9 mouse cellular contexts compared by ENCODE assay signal in genomic region chr19:55206482-55207138, GRCm38 (mm10). TPM values are rescaled to one million over a fixed set of nuclear protein-coding genes. Genes with fewer than 3 reads are reported as not detected.
DNase-seq lines count a peak whose midpoint lies in the region; ATAC-seq and TF ChIP-seq lines count a peak whose summit lies in the region.
"Had no signal": no experiment of that assay in that cellular context is flagged by ENCODE, and none has a peak within 500 bp of the region (broad histone marks: within the 10 kb centered on the region; RNA-seq: fewer than 3 reads in every experiment).

No protein-coding gene starts in this region.

- ATAC-seq in intestine, embryonic 14.5 days (replicated peaks; ENCODE audit: low FRiP score, low TSS enrichment, low read depth): 0 out of 2 replicates have a peak, but pooled peaks have one; percentile 40
- no peak for ATAC-seq in intestine, embryonic 16.5 days
- ATAC-seq in G1E (ENCODE audit: extremely low read depth, insufficient number of reproducible peaks, low FRiP score, poor library complexity, severe bottlenecking): no peak
- ATAC-seq in hindbrain, embryonic 14.5 days (ENCODE audit: low FRiP score): no peak

- H3K27ac ChIP-seq in intestine, embryonic 14.5 days (ENCODE audit: low read depth): no peak overlapping the region
- no peak overlapping the region for H3K27ac ChIP-seq in intestine, embryonic 16.5 days (ENCODE audit: low read length)
- H3K27ac ChIP-seq in hindbrain, embryonic 14.5 days: no peak overlapping the region
- no peak overlapping the region for H3K27ac ChIP-seq in liver, adult 2 months (replicated peaks; ENCODE audit: insufficient read depth, low read depth, low read length)
- H3K27ac ChIP-seq: embryonic facial prominence, embryonic 15.5 days had no signal

- no peaks in the 10 kb centered on the region for H3K27me3 ChIP-seq in intestine, embryonic 14.5 days (replicated peaks; ENCODE audit: control insufficient read depth, insufficient read depth, low read length)
- H3K27me3 ChIP-seq in intestine, embryonic 16.5 days (replicated peaks; ENCODE audit: control insufficient read depth, insufficient read depth, low read length): no peaks in the 10 kb centered on the region
- H3K27me3 ChIP-seq in G1E (ENCODE audit: insufficient read depth, low read length): peaks cover 17% of the 10 kb centered on the region
- H3K27me3 ChIP-seq in hindbrain, embryonic 14.5 days (ENCODE audit: control insufficient read depth, insufficient read depth, low read length): no peaks in the 10 kb centered on the region
- H3K27me3 ChIP-seq in liver, adult 2 months (ENCODE audit: control insufficient read depth, insufficient read depth, low read length): no peaks in the 10 kb centered on the region
- peaks cover 38% of the 10 kb centered on the region for H3K27me3 ChIP-seq in myocyte (ENCODE audit: control insufficient read depth, insufficient read depth, insufficient read length)
- H3K27me3 ChIP-seq: embryonic facial prominence, embryonic 15.5 days had no signal

- H3K4me3 ChIP-seq in intestine, embryonic 14.5 days (ENCODE audit: low read depth, low read length): no peak overlapping the region
- H3K4me3 ChIP-seq in intestine, embryonic 16.5 days (ENCODE audit: low read length): no peak overlapping the region
- no peak overlapping the region for H3K4me3 ChIP-seq in G1E (ENCODE audit: low read depth, low read length)
- H3K4me3 ChIP-seq in hindbrain, embryonic 14.5 days (replicated peaks; ENCODE audit: low read length): no peak overlapping the region
- no peak overlapping the region for H3K4me3 ChIP-seq in liver, adult 2 months (ENCODE audit: insufficient read depth, low read depth, low read length)
- no peak overlapping the region for H3K4me3 ChIP-seq in myocyte
- H3K4me3 ChIP-seq: embryonic facial prominence, embryonic 15.5 days had no signal

- no peak overlapping the region for H3K4me2 ChIP-seq in intestine, embryonic 14.5 days (ENCODE audit: low read length)
- H3K4me2 ChIP-seq in intestine, embryonic 16.5 days (ENCODE audit: low read depth, low read length): no peak overlapping the region
- no peak overlapping the region for H3K4me2 ChIP-seq in hindbrain, embryonic 14.5 days (replicated peaks)
- peak overlapping the region; percentile 42 for H3K4me2 ChIP-seq in myocyte (ENCODE audit: low read depth)
- H3K4me2 ChIP-seq: embryonic facial prominence, embryonic 15.5 days had no signal

- no peaks in the 10 kb centered on the region for H3K9me3 ChIP-seq in intestine, embryonic 14.5 days (ENCODE audit: control insufficient read depth, low read length)
- no peaks in the 10 kb centered on the region for H3K9me3 ChIP-seq in intestine, embryonic 16.5 days (ENCODE audit: control insufficient read depth, low read length)
- H3K9me3 ChIP-seq in G1E (replicated peaks): no peaks in the 10 kb centered on the region
- no peaks in the 10 kb centered on the region for H3K9me3 ChIP-seq in hindbrain, embryonic 14.5 days (ENCODE audit: control insufficient read depth, low read length)
- H3K9me3 ChIP-seq: embryonic facial prominence, embryonic 15.5 days had no signal

- no peaks in the 10 kb centered on the region for H3K4me1 ChIP-seq in intestine, embryonic 14.5 days (replicated peaks; ENCODE audit: control insufficient read depth, insufficient read depth, low read length)
- no peaks in the 10 kb centered on the region for H3K4me1 ChIP-seq in intestine, embryonic 16.5 days (ENCODE audit: control insufficient read depth, insufficient read depth, low read length)
- no peaks in the 10 kb centered on the region for H3K4me1 ChIP-seq in G1E (ENCODE audit: insufficient read depth, low read depth, low read length)
- H3K4me1 ChIP-seq in hindbrain, embryonic 14.5 days (replicated peaks; ENCODE audit: control insufficient read depth, insufficient read depth, low read length): no peaks in the 10 kb centered on the region
- H3K4me1 ChIP-seq in liver, adult 2 months (ENCODE audit: control insufficient read depth, insufficient read depth, low read length): no peaks in the 10 kb centered on the region
- H3K4me1 ChIP-seq: embryonic facial prominence, embryonic 15.5 days had no signal

- H3ac ChIP-seq in myocyte (ENCODE audit: control insufficient read depth, insufficient read length): no peak overlapping the region

- no peak overlapping the region for H3K9ac ChIP-seq in intestine, embryonic 14.5 days (ENCODE audit: low read length)
- no peak overlapping the region for H3K9ac ChIP-seq in intestine, embryonic 16.5 days (ENCODE audit: low read depth, low read length)
- H3K9ac ChIP-seq in hindbrain, embryonic 14.5 days: no peak overlapping the region
- H3K9ac ChIP-seq in liver, adult 2 months (ENCODE audit: low read depth, low read length): no peak overlapping the region
- H3K9ac ChIP-seq: embryonic facial prominence, embryonic 15.5 days had no signal

- H3K36me3 ChIP-seq in intestine, embryonic 14.5 days (ENCODE audit: control insufficient read depth, insufficient read depth, low read length): no peaks in the 10 kb centered on the region
- no peaks in the 10 kb centered on the region for H3K36me3 ChIP-seq in intestine, embryonic 16.5 days (ENCODE audit: control insufficient read depth, insufficient read depth, low read length)
- H3K36me3 ChIP-seq in G1E (replicated peaks): no peaks in the 10 kb centered on the region
- no peaks in the 10 kb centered on the region for H3K36me3 ChIP-seq in hindbrain, embryonic 14.5 days (replicated peaks; ENCODE audit: control insufficient read depth, insufficient read depth)
- H3K36me3 ChIP-seq in liver, adult 2 months (ENCODE audit: control insufficient read depth, insufficient read depth, low read length): no peaks in the 10 kb centered on the region
- H3K36me3 ChIP-seq in myocyte (ENCODE audit: control insufficient read depth, insufficient read depth): no peaks in the 10 kb centered on the region
- H3K36me3 ChIP-seq: embryonic facial prominence, embryonic 15.5 days had no signal

- peak; percentile 88 for TF ChIP-seq CTCF in G1E (IDR thresholded peaks at IDR 0.05; ENCODE audit: low read depth, low read length)
- TF ChIP-seq CTCF in liver, adult 2 months (IDR thresholded peaks at IDR 0.05; ENCODE audit: low read depth, low read length): no peak

- TF ChIP-seq POLR2A in liver, adult 2 months (IDR thresholded peaks at IDR 0.05; ENCODE audit: extremely low read depth, insufficient read depth, low read length): no peak
- TF ChIP-seq POLR2A in myocyte (IDR thresholded peaks at IDR 0.05; ENCODE audit: insufficient read length, low read depth): no peak

- no peak for DNase-seq in intestine, embryonic 14.5 days (ENCODE audit: low spot score)
- DNase-seq in G1E (ENCODE audit: low spot score): peak; percentile 22
- peak; percentile 30 for DNase-seq in cerebellum, adult 9-11 months
- DNase-seq in hindbrain, embryonic 14.5 days (ENCODE audit: low spot score): peak; percentile 91
- peak; percentile 49 for DNase-seq in liver, adult 2 months (ENCODE audit: extremely low read depth, low read depth, low spot score)
- no peak for DNase-seq in ovary, postnatal 36 days (ENCODE audit: low spot score)

- H3K79me2 ChIP-seq in liver, adult 2 months (ENCODE audit: control insufficient read depth, insufficient read depth, low read length): no peaks in the 10 kb centered on the region
- H3K79me2 ChIP-seq in myocyte (ENCODE audit: control insufficient read depth, insufficient read depth): no peaks in the 10 kb centered on the region

- 36% methylated on average over 8 of the region's 8 CpGs for WGBS in intestine, embryonic 14.5 days
- 37% methylated on average over 8 of the region's 8 CpGs for WGBS in intestine, embryonic 16.5 days
- WGBS in hindbrain, embryonic 14.5 days: 39% methylated on average over 8 of the region's 8 CpGs
- WGBS in liver, adult 2 months: 36% methylated on average over 8 of the region's 8 CpGs

TF ChIP-seq in myocyte, 11 proteins besides CTCF, POLR2A, EP300 and RAD21 (continues in another document):
- TF ChIP-seq MYOG (IDR thresholded peaks at IDR 0.05; ENCODE audit: control insufficient read depth in 1 of 3, insufficient read depth in 1 of 3, insufficient read length in 2 of 3, low read depth in 2 of 3) (no peak), E2F4 (IDR thresholded peaks at IDR 0.05; ENCODE audit: insufficient read depth) (no peak), TCF3 (IDR thresholded peaks at IDR 0.05; ENCODE audit: insufficient read length, low read depth) (no peak), REST (IDR thresholded peaks at IDR 0.05; ENCODE audit: insufficient read depth, insufficient read length) (no peak), USF1 (IDR thresholded peaks at IDR 0.05; ENCODE audit: low read depth) (no peak)

RNA-seq across cellular contexts. Expression of gene Tectb, which starts 26.1 kb away (rescaled TPM):
- not detected in 2 replicates for polyA plus RNA-seq in intestine, embryonic 14.5 days (2014; fragmentation: Nextera tagmentation; extraction: Ambion mirVana)
- 0.18 TPM in 1 of 2 replicates, not detected in the other for polyA plus RNA-seq in intestine, embryonic 16.5 days (2015; fragmentation: Nextera tagmentation; extraction: Ambion mirVana)
- not detected in 2 replicates for total RNA-seq in G1E (2014; fragmentation: Nextera tagmentation)
- total RNA-seq in G1E (2017): 0.11 and 0.17 TPM in 2 replicates
- polyA plus RNA-seq in G1E (2012): not detected in 2 replicates
- 0.37 TPM in 1 of 2 replicates, not detected in the other for polyA plus RNA-seq in hindbrain, embryonic 14.5 days (2014; fragmentation: Nextera tagmentation; extraction: Ambion mirVana)
- total RNA-seq in liver, adult 2 months (2014; rRNA removed): 0.18 and 0.20 TPM in 2 replicates
- 0.07 TPM in 1 of 2 replicates, not detected in the other for polyA plus RNA-seq in liver, adult 2 months (2012; rRNA removed)
- not detected for polyA plus RNA-seq in myocyte (2012; fragmentation: generic; extraction: Trizol)

RNA-seq across cellular contexts. Expression of gene Gucy2g, which starts 34.4 kb away (rescaled TPM):
- polyA plus RNA-seq in intestine, embryonic 14.5 days (2014; fragmentation: Nextera tagmentation; extraction: Ambion mirVana): not detected in 2 replicates
- polyA plus RNA-seq in intestine, embryonic 16.5 days (2015; fragmentation: Nextera tagmentation; extraction: Ambion mirVana): 0.04 and 0.06 TPM in 2 replicates
- total RNA-seq in G1E (2014; fragmentation: Nextera tagmentation) (not detected in 2 replicates), G1E (2017) (0.11 TPM in 1 of 2 replicates, not detected in the other)
- polyA plus RNA-seq in G1E (2012) (not detected in 2 replicates), myocyte (2012; fragmentation: generic; extraction: Trizol) (0.05 TPM)
- 0.08 and 0.09 TPM in 2 replicates for polyA plus RNA-seq in hindbrain, embryonic 14.5 days (2014; fragmentation: Nextera tagmentation; extraction: Ambion mirVana)
- total RNA-seq in liver, adult 2 months (2014; rRNA removed): not detected in 2 replicates
- polyA plus RNA-seq in liver, adult 2 months (2012; rRNA removed): 0.04 TPM in 2 replicates

RNA-seq across cellular contexts. Expression of gene Acsl5, which starts 45.1 kb away (rescaled TPM):
- polyA plus RNA-seq in intestine, embryonic 14.5 days (2014; fragmentation: Nextera tagmentation; extraction: Ambion mirVana): 86.5 and 93.2 TPM in 2 replicates
- 589 and 886 TPM in 2 replicates for polyA plus RNA-seq in intestine, embryonic 16.5 days (2015; fragmentation: Nextera tagmentation; extraction: Ambion mirVana)
- total RNA-seq in G1E (2014; fragmentation: Nextera tagmentation) (30.1 and 50.6 TPM in 2 replicates), G1E (2017) (111 and 131 TPM in 2 replicates)
- polyA plus RNA-seq in G1E (2012) (20.2 and 21.8 TPM in 2 replicates), myocyte (2012; fragmentation: generic; extraction: Trizol) (16.0 TPM)
- 17.3 and 23.4 TPM in 2 replicates for polyA plus RNA-seq in hindbrain, embryonic 14.5 days (2014; fragmentation: Nextera tagmentation; extraction: Ambion mirVana)
- total RNA-seq in liver, adult 2 months (2014; rRNA removed): 1,037 and 1,190 TPM in 2 replicates
- 206 and 249 TPM in 2 replicates for polyA plus RNA-seq in liver, adult 2 months (2012; rRNA removed)

Comparison
In these comparisons a context has a peak if more than half of its experiments do, and no peak if none do; other contexts are left out.
1. DNase-seq: peak in G1E (single experiment), cerebellum, adult 9-11 months (single experiment), hindbrain, embryonic 14.5 days (single experiment) and liver, adult 2 months (single experiment); none in intestine, embryonic 14.5 days (single experiment) and ovary, postnatal 36 days (single experiment).